Mouse (Mus musculus) spleen, adult 2 months (tissue): ENCODE measurements around the gene L3mbtl1.

ENCODE experiments used
- CTCF ChIP-seq: fragments of 200-500 bp; IDR thresholded peaks from 2 replicates; pipeline ENCODE4 v1.5.1; 2011; ENCODE audit warnings: mild to moderate bottlenecking, inconsistent platforms; ENCODE audit not compliant: insufficient read depth, insufficient read length, insufficient replicate concordance; ENCODE audit errors: extremely low read depth
- POLR2A ChIP-seq: fragments of 200-500 bp; IDR thresholded peaks from 2 replicates; pipeline ENCODE4 v1.6.1; 2011; ENCODE audit warnings: low read depth, low read length, inconsistent platforms

DNA sequence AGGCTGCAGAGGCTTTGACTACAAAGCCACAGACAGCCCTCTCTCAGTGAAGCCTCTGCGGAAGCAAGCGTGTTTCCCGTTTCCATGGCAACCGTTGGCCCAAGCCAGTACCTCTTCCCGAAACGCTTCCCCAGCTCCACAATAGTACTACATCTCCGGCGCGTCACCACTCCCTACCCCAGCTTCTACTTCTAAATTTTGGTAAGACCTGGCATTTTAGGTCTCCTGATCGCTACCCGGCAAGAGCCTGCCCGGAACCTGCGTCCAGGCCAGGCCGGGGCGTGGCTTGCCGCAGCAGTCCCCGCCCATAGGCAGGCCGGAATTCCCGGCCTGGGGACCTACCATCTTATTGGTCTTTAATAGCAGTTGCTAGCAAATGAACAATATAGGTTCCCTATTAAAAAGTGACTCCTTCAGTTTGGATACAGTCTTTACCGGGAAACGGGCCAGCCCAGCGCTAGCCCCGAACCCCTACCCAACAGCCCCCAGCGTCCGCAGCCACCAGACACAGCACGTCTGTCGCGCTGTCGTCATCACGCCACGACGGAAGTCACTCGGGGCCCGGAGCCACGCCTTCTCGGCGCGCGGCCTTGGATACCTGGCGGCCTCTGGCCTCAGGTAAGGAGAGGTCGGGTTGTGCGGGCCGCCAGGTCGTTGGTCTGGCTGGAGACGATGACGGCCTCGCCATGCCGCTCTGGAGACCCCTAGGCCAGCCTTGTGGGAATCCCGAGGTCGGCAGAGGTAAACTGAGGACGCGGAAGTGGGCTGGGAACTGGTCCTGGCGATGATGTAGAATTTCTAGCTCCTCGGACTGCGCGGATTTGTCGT, 73.9 kb downstream of the L3mbtl1 start, which contains the start of gene Ift52:
- TF ChIP-seq POLR2A (no peak; the same call in 1 of the 2 replicates), CTCF (no peak)
